Comparison of ENCODE assay signal across 21 mouse cellular contexts in genomic region chr13:59934556-59934955, GRCm38 (mm10).
DNase-seq lines count a peak whose midpoint lies in the region; ATAC-seq and TF ChIP-seq lines count a peak whose summit lies in the region.
"Had no signal": no experiment of that assay in that cellular context is flagged by ENCODE, and none has a peak within 500 bp of the region (broad histone marks: within the 10 kb centered on the region; RNA-seq: fewer than 3 reads in every experiment).

No protein-coding gene starts in this region.

- H3K9me3 ChIP-seq in hindbrain, postnatal 0 days (ENCODE audit: low read length): no peaks in the 10 kb centered on the region
- H3K9me3 ChIP-seq in hindbrain, embryonic 16.5 days (ENCODE audit: control insufficient read depth, low read length): no peaks in the 10 kb centered on the region
- no peaks in the 10 kb centered on the region for H3K9me3 ChIP-seq in limb, embryonic 14.5 days (ENCODE audit: control insufficient read depth, low read length)
- no peaks in the 10 kb centered on the region for H3K9me3 ChIP-seq in limb, embryonic 10.5 days (replicated peaks)
- H3K9me3 ChIP-seq in limb, embryonic 15.5 days: no peaks in the 10 kb centered on the region
- H3K9me3 ChIP-seq: hindbrain, embryonic 12.5 days; kidney, embryonic 15.5 days; midbrain, embryonic 13.5 days had no signal

- H3K4me2 ChIP-seq in hindbrain, postnatal 0 days (ENCODE audit: low read depth, low read length): no peak overlapping the region
- no peak overlapping the region for H3K4me2 ChIP-seq in hindbrain, embryonic 16.5 days (ENCODE audit: low read length)
- H3K4me2 ChIP-seq in limb, embryonic 14.5 days (replicated peaks; ENCODE audit: low read depth, low read length, severe bottlenecking): no peak overlapping the region
- H3K4me2 ChIP-seq in limb, embryonic 15.5 days: no peak overlapping the region
- H3K4me2 ChIP-seq: heart, embryonic 11.5 days; hindbrain, embryonic 12.5 days; kidney, embryonic 15.5 days; midbrain, embryonic 13.5 days had no signal

- no peak for TF ChIP-seq POLR2A in limb, embryonic 14.5 days (IDR thresholded peaks at IDR 0.05; ENCODE audit: borderline replicate concordance, extremely low read depth, insufficient read depth, insufficient read length)

- no peak for TF ChIP-seq CTCF in hindbrain, postnatal 0 days (IDR thresholded peaks at IDR 0.05; ENCODE audit: low read depth)

- 31% methylated on average over 1 of the region's 1 CpGs for WGBS in hindbrain, postnatal 0 days
- WGBS in hindbrain, embryonic 16.5 days: 37% methylated on average over 1 of the region's 1 CpGs
- whole genome bisulfite sequencing in limb, embryonic 14.5 days: 9% methylated on average over 1 of the region's 1 CpGs
- WGBS in limb, embryonic 10.5 days: 72% methylated on average over 1 of the region's 1 CpGs
- 16% methylated on average over 1 of the region's 1 CpGs for WGBS in limb, embryonic 15.5 days

- DNase-seq in hindbrain, postnatal 0 days (ENCODE audit: low spot score): no peak
- DNase-seq in limb, embryonic 14.5 days (ENCODE audit: low spot score): peak; percentile 40
- DNase-seq in limb, embryonic 10.5 days (ENCODE audit: low spot score): no peak
- peak; percentile 42 for DNase-seq in adipocyte (ENCODE audit: low spot score)
- DNase-seq in adrenal gland, postnatal 36 days: no peak
- DNase-seq: adrenal gland, postnatal 10 days; cerebellum, adult 11-12 months; cerebellum, postnatal 14 days; embryo, embryonic 11 days; heart, postnatal 14 days; kidney, postnatal 4 days; liver, postnatal 0 days; thymus, postnatal 14 days had no signal

- H3K9ac ChIP-seq in hindbrain, postnatal 0 days (replicated peaks; ENCODE audit: low read length): no peak overlapping the region
- no peak overlapping the region for H3K9ac ChIP-seq in hindbrain, embryonic 16.5 days (ENCODE audit: low read depth, low read length)
- H3K9ac ChIP-seq in limb, embryonic 14.5 days (ENCODE audit: low read depth, low read length, severe bottlenecking): no peak overlapping the region
- no peak overlapping the region for H3K9ac ChIP-seq in limb, embryonic 15.5 days
- H3K9ac ChIP-seq: hindbrain, embryonic 12.5 days; kidney, embryonic 15.5 days; liver, postnatal 0 days; midbrain, embryonic 13.5 days had no signal

- no peaks in the 10 kb centered on the region for H3K36me3 ChIP-seq in hindbrain, postnatal 0 days (ENCODE audit: insufficient read depth, low read length)
- H3K36me3 ChIP-seq in hindbrain, embryonic 16.5 days (ENCODE audit: control insufficient read depth, insufficient read depth, low read length): no peaks in the 10 kb centered on the region
- no peaks in the 10 kb centered on the region for H3K36me3 ChIP-seq in limb, embryonic 14.5 days (ENCODE audit: control insufficient read depth, insufficient read depth, low read length)
- no peaks in the 10 kb centered on the region for H3K36me3 ChIP-seq in limb, embryonic 10.5 days
- H3K36me3 ChIP-seq in limb, embryonic 15.5 days: no peaks in the 10 kb centered on the region
- H3K36me3 ChIP-seq: hindbrain, embryonic 12.5 days; kidney, embryonic 15.5 days; midbrain, embryonic 13.5 days had no signal

- H3K27me3 ChIP-seq in hindbrain, postnatal 0 days (ENCODE audit: insufficient read depth, low read length): no peaks in the 10 kb centered on the region
- no peaks in the 10 kb centered on the region for H3K27me3 ChIP-seq in hindbrain, embryonic 16.5 days (replicated peaks; ENCODE audit: control insufficient read depth, insufficient read depth, low read length)
- H3K27me3 ChIP-seq in limb, embryonic 14.5 days (ENCODE audit: control insufficient read depth, insufficient read depth, low read length): no peaks in the 10 kb centered on the region
- H3K27me3 ChIP-seq in limb, embryonic 10.5 days (ENCODE audit: low read depth, poor library complexity, severe bottlenecking): no peaks in the 10 kb centered on the region
- no peaks in the 10 kb centered on the region for H3K27me3 ChIP-seq in limb, embryonic 15.5 days
- H3K27me3 ChIP-seq: hindbrain, embryonic 12.5 days; kidney, embryonic 15.5 days; midbrain, embryonic 13.5 days; Patski had no signal

- H3K27ac ChIP-seq in hindbrain, postnatal 0 days: no peak overlapping the region
- no peak overlapping the region for H3K27ac ChIP-seq in hindbrain, embryonic 16.5 days (ENCODE audit: low read depth, low read length)
- H3K27ac ChIP-seq in limb, embryonic 14.5 days (replicated peaks; ENCODE audit: low read depth, low read length): 0 out of 2 replicates have a peak overlapping the region, but pooled peaks have one; percentile 30
- H3K27ac ChIP-seq in limb, embryonic 10.5 days: no peak overlapping the region
- H3K27ac ChIP-seq in limb, embryonic 15.5 days: peak overlapping the region; percentile 59; the same call in 1 of the 2 replicates
- H3K27ac ChIP-seq: hindbrain, embryonic 12.5 days; kidney, embryonic 15.5 days; midbrain, embryonic 13.5 days; stomach, postnatal 0 days had no signal

- ATAC-seq in hindbrain, postnatal 0 days: 0 out of 2 replicates have a peak, but pooled peaks have one; percentile 27
- ATAC-seq in hindbrain, embryonic 16.5 days: no peak
- peak; percentile 68 for ATAC-seq in limb, embryonic 14.5 days (ENCODE audit: low FRiP score, low read depth)
- ATAC-seq in limb, embryonic 15.5 days (ENCODE audit: insufficient number of reproducible peaks, low FRiP score, low TSS enrichment, low read depth): no peak
- ATAC-seq: liver, postnatal 0 days; midbrain, embryonic 13.5 days; Patski had no signal

- no peaks in the 10 kb centered on the region for H3K4me1 ChIP-seq in hindbrain, postnatal 0 days (ENCODE audit: insufficient read depth, low read length)
- H3K4me1 ChIP-seq in hindbrain, embryonic 16.5 days (ENCODE audit: control insufficient read depth, insufficient read depth, low read depth, low read length): no peaks in the 10 kb centered on the region
- H3K4me1 ChIP-seq in limb, embryonic 14.5 days (ENCODE audit: control insufficient read depth, insufficient read depth, low read length): no peaks in the 10 kb centered on the region
- peaks cover 23% of the 10 kb centered on the region for H3K4me1 ChIP-seq in limb, embryonic 10.5 days
- H3K4me1 ChIP-seq in limb, embryonic 15.5 days: peaks cover 9% of the 10 kb centered on the region
- H3K4me1 ChIP-seq: hindbrain, embryonic 12.5 days; midbrain, embryonic 13.5 days had no signal

- no peak overlapping the region for H3K4me3 ChIP-seq in hindbrain, postnatal 0 days (ENCODE audit: low read length)
- no peak overlapping the region for H3K4me3 ChIP-seq in hindbrain, embryonic 16.5 days (ENCODE audit: low read length)
- H3K4me3 ChIP-seq in limb, embryonic 14.5 days (replicated peaks; ENCODE audit: low read length): no peak overlapping the region
- no peak overlapping the region for H3K4me3 ChIP-seq in limb, embryonic 10.5 days
- H3K4me3 ChIP-seq in limb, embryonic 15.5 days: no peak overlapping the region
- H3K4me3 ChIP-seq: hindbrain, embryonic 12.5 days; kidney, embryonic 15.5 days; midbrain, embryonic 13.5 days had no signal

Comparison
In these comparisons a context has a peak if more than half of its experiments do, and no peak if none do; other contexts are left out.
1. ATAC-seq: peak in hindbrain, postnatal 0 days (single experiment) and limb, embryonic 14.5 days (single experiment); none in hindbrain, embryonic 16.5 days (single experiment) and limb, embryonic 15.5 days (single experiment).
2. DNase-seq: peak in limb, embryonic 14.5 days (single experiment) and adipocyte (single experiment); none in hindbrain, postnatal 0 days (single experiment), limb, embryonic 10.5 days (single experiment) and adrenal gland, postnatal 36 days (0 of 2).
3. H3K27ac ChIP-seq: peak in limb, embryonic 14.5 days (single experiment) and limb, embryonic 15.5 days (single experiment); none in hindbrain, postnatal 0 days (single experiment), hindbrain, embryonic 16.5 days (single experiment) and limb, embryonic 10.5 days (single experiment).